Mouse (Mus musculus) midbrain, postnatal 0 days (tissue): ENCODE measurements at regions not wholly inside any gene's neighbourhood (a gene's known extent, or its start where the extent isn't known, plus 50 kb on each side); places are given as distances from the start of the nearest gene placed in this dataset.

Experiments
- ATAC-seq: fragments of 200-750 bp; cut with Nextera tagmentation; 2 replicates; pipeline ENCODE4 v1.8.0; 2017; ENCODE audit warnings: moderate number of reproducible peaks, mild to moderate bottlenecking, moderate TSS enrichment, moderate library complexity; ENCODE audit not compliant: low FRiP score
- DNase-seq: peaks from one replicate; pipeline ENCODE4 v3.0.0-alpha.2; 2015; ENCODE audit warnings: low spot score
- H3K27ac ChIP-seq: fragments of 300-500 bp; sonication (generic); 2 replicates; pipeline ENCODE4 v1.5.1; 2014; ENCODE audit warnings: low read depth, mild to moderate bottlenecking, low read length, mixed read lengths
- H3K27me3 ChIP-seq: fragments of 300-500 bp; sonication (generic); 2 replicates; pipeline ENCODE4 v1.6.1; 2014; ENCODE audit warnings: low read length, control low read depth, mixed read lengths; ENCODE audit not compliant: insufficient read depth
- H3K36me3 ChIP-seq: fragments of 300-500 bp; sonication (generic); 2 replicates; pipeline ENCODE4 v1.6.1; 2014; ENCODE audit warnings: low read length, control low read depth, mixed read lengths; ENCODE audit not compliant: insufficient read depth
- H3K4me1 ChIP-seq: fragments of 300-500 bp; sonication (generic); 2 replicates; pipeline ENCODE4 v1.6.1; 2014; ENCODE audit warnings: mild to moderate bottlenecking, control low read depth, antibody characterized with exemption, low read length, mixed read lengths; ENCODE audit not compliant: insufficient read depth
- H3K4me2 ChIP-seq: fragments of 300-500 bp; sonication (generic); 2 replicates; pipeline ENCODE4 v1.6.1; 2014; ENCODE audit warnings: low read depth, mild to moderate bottlenecking, low read length, mixed read lengths; ENCODE audit not compliant: poor library complexity, severe bottlenecking
- H3K4me3 ChIP-seq: fragments of 300-500 bp; sonication (generic); 2 replicates; pipeline ENCODE4 v1.5.1; 2014; ENCODE audit warnings: low read depth, mild to moderate bottlenecking, low read length, moderate library complexity
- H3K9ac ChIP-seq: fragments of 300-500 bp; sonication (generic); replicated peaks from 2 replicates; pipeline ENCODE4 v1.6.1; 2014; ENCODE audit warnings: mild to moderate bottlenecking, low read length, moderate library complexity, mixed read lengths; ENCODE audit not compliant: poor library complexity, severe bottlenecking
- H3K9me3 ChIP-seq: fragments of 300-500 bp; sonication (generic); 2 replicates; pipeline ENCODE4 v1.6.1; 2016; ENCODE audit warnings: low read length, control low read depth
- CTCF ChIP-seq: IDR thresholded peaks from 2 replicates; pipeline ENCODE4 v1.5.1; 2016; ENCODE audit warnings: antibody characterized with exemption, mild to moderate bottlenecking
- WGBS: fragments of 180-500 bp; shearing (Covaris S2); extraction: QIAGEN DNeasy Blood & Tissue Kit; methylation state at CpG from one replicate; pipeline ENCODE4 v1.1.7; 2014; 5-methylcytosine and 5-hydroxymethylcytosine counted together

GRCm38 (mm10) chr2:146764313-146765255, 91.1 kb upstream of the Kiz start:
- no peak overlapping the region for H3K27ac ChIP-seq
- no peak overlapping the region for H3K4me2 ChIP-seq

GRCm38 (mm10) chr2:146774876-146775275, 80.8 kb upstream of the Kiz start:
- ATAC-seq (no peak), DNase-seq (no peak)
- Histone ChIP-seq H3K4me3 (no peak overlapping the region), H3K4me1 (no peaks in the 10 kb centered on the region), H3K27ac (no peak overlapping the region), H3K9ac (no peak overlapping the region), H3K27me3 (no peaks in the 10 kb centered on the region), H3K36me3 (no peaks in the 10 kb centered on the region), H3K4me2 (no peak overlapping the region), H3K9me3 (no peaks in the 10 kb centered on the region)
- TF ChIP-seq CTCF: no peak
- WGBS: 15% methylated on average over 2 of the region's 2 CpGs

More at GRCm38 (mm10) chr2:146764313-146765255, 91.1 kb upstream of the Kiz start:
- Histone ChIP-seq H3K9ac (no peak overlapping the region), H3K4me3 (no peak overlapping the region), H3K9me3 (no peaks in the 10 kb centered on the region), H3K36me3 (no peaks in the 10 kb centered on the region), H3K4me1 (peaks cover 4% of the 10 kb centered on the region; the same call in 1 of the 2 replicates), H3K27me3 (no peaks in the 10 kb centered on the region)
- no peak for TF ChIP-seq CTCF
- DNase-seq (no peak), ATAC-seq (no peak)
- 66% methylated on average over 12 of the region's 12 CpGs for WGBS

GRCm38 (mm10) chr2:146787132-146787810, 68.4 kb upstream of the Kiz start:
- no peaks in the 10 kb centered on the region for H3K9me3 ChIP-seq
- H3K27me3 ChIP-seq: no peaks in the 10 kb centered on the region
- 0 out of 2 replicates have a peak overlapping the region, but pooled peaks have one; percentile 14 for H3K9ac ChIP-seq
- no peaks in the 10 kb centered on the region for H3K36me3 ChIP-seq
- peak; percentile 57 for TF ChIP-seq CTCF
- no peak for ATAC-seq
- H3K4me2 ChIP-seq: peak overlapping the region; percentile 10; the same call in 1 of the 2 replicates
- H3K4me1 ChIP-seq: peaks cover 6% of the 10 kb centered on the region; the same call in 1 of the 2 replicates
- H3K27ac ChIP-seq: peak overlapping the region; percentile 32; the same call in 1 of the 2 replicates
- 5% methylated on average over 11 of the region's 11 CpGs for WGBS
- no peak overlapping the region for H3K4me3 ChIP-seq
- peak; percentile 60 for DNase-seq

GRCm38 (mm10) chr2:146787811-146788455, 67.7 kb upstream of the Kiz start:
- TF ChIP-seq CTCF: no peak
- H3K4me1 ChIP-seq: peaks cover 6% of the 10 kb centered on the region; the same call in 1 of the 2 replicates
- DNase-seq: peak; percentile 19
- no peak overlapping the region for H3K4me3 ChIP-seq
- no peak for ATAC-seq
- H3K9ac ChIP-seq: no peak overlapping the region
- H3K4me2 ChIP-seq: no peak overlapping the region
- 29% methylated on average over 5 of the region's 5 CpGs for WGBS
- H3K36me3 ChIP-seq: no peaks in the 10 kb centered on the region
- peak overlapping the region; percentile 32; the same call in 1 of the 2 replicates for H3K27ac ChIP-seq
- H3K27me3 ChIP-seq: no peaks in the 10 kb centered on the region
- no peaks in the 10 kb centered on the region for H3K9me3 ChIP-seq

- no peaks in the 10 kb centered on the region for H3K9me3 ChIP-seq
- WGBS: 80% methylated on average over 6 of the region's 6 CpGs
- no peak overlapping the region for H3K27ac ChIP-seq
- TF ChIP-seq CTCF: no peak
- H3K9ac ChIP-seq: no peak overlapping the region
- no peak overlapping the region for H3K4me2 ChIP-seq
- no peaks in the 10 kb centered on the region; the same call in 1 of the 2 replicates for H3K4me1 ChIP-seq
- H3K27me3 ChIP-seq: no peaks in the 10 kb centered on the region
- H3K36me3 ChIP-seq: no peaks in the 10 kb centered on the region
- ATAC-seq (no peak), DNase-seq (no peak)
- no peak overlapping the region for H3K4me3 ChIP-seq
These were observed 62.7 kb upstream of the Kiz start for GRCm38 (mm10) chr2:146792844-146793420.
